22 mouse cellular contexts compared by ENCODE assay signal in genomic region chr19:12575514-12575913, GRCm38 (mm10). TPM values are rescaled to one million over a fixed set of nuclear protein-coding genes. Genes with fewer than 3 reads are reported as not detected.
DNase-seq lines count a peak whose midpoint lies in the region; ATAC-seq and TF ChIP-seq lines count a peak whose summit lies in the region.
"Had no signal": no experiment of that assay in that cellular context is flagged by ENCODE, and none has a peak within 500 bp of the region (broad histone marks: within the 10 kb centered on the region; RNA-seq: fewer than 3 reads in every experiment).

No protein-coding gene starts in this region.

- peak; percentile 25 for DNase-seq in CD4-positive, CD25-positive, alpha-beta regulatory T cell, adult 2 months (ENCODE audit: low read depth, low spot score)
- no peak for DNase-seq in lung, embryonic 14.5 days
- no peak for DNase-seq in lung, adult 18-20 months
- no peak for DNase-seq in right cerebral cortex, adult 18-20 months
- DNase-seq in urinary bladder, postnatal 14 days (ENCODE audit: low spot score), result no peak
- DNase-seq: cerebellum, postnatal 14 days; left cerebral cortex, postnatal 4 days; right cerebral cortex, postnatal 14 days; thymus, adult 2 months had no signal

- H3K36me3 ChIP-seq in lung, embryonic 14.5 days (ENCODE audit: insufficient read depth), result peaks cover 20% of the 10 kb centered on the region
- H3K36me3 ChIP-seq in macrophage (ENCODE audit: inconsistent target), result peaks cover 27% of the 10 kb centered on the region
- H3K36me3 ChIP-seq: hindbrain, embryonic 12.5 days had no signal

- no peak for TF ChIP-seq CTCF in lung, embryonic 14.5 days (IDR thresholded peaks at IDR 0.05; ENCODE audit: low read depth)
- TF ChIP-seq CTCF in embryonic fibroblast, embryonic 13.5 days (IDR thresholded peaks at IDR 0.05; ENCODE audit: borderline replicate concordance, insufficient read depth, low read length), result no peak

- H3K79me2 ChIP-seq in macrophage (ENCODE audit: inconsistent target), result peaks cover 69% of the 10 kb centered on the region

- 90% methylated on average over 2 of the region's 2 CpGs for WGBS in lung, embryonic 14.5 days
- 55% methylated on average over 2 of the region's 2 CpGs for WGBS in macrophage (ENCODE audit: missing documents)

- no peaks in the 10 kb centered on the region for H3K9me3 ChIP-seq in lung, embryonic 14.5 days (ENCODE audit: low read depth, low read length)
- H3K9me3 ChIP-seq: heart, embryonic 13.5 days; hindbrain, embryonic 12.5 days; lung, embryonic 15.5 days had no signal

- H3K4me3 ChIP-seq in lung, embryonic 14.5 days (ENCODE audit: low read depth, low read length), result no peak overlapping the region
- no peak overlapping the region for H3K4me3 ChIP-seq in embryonic fibroblast, embryonic 13.5 days (ENCODE audit: insufficient read depth, low read length)
- peak overlapping the region; percentile 88; the same call in 1 of the 2 replicates for H3K4me3 ChIP-seq in macrophage (ENCODE audit: inconsistent target)
- H3K4me3 ChIP-seq: hindbrain, embryonic 12.5 days; lung, embryonic 15.5 days had no signal

- H3K4me2 ChIP-seq in lung, embryonic 14.5 days, result peak overlapping the region; percentile 23; the same call in 1 of the 2 replicates
- H3K4me2 ChIP-seq: hindbrain, embryonic 12.5 days had no signal

- ATAC-seq in CD4-positive, CD25-positive, alpha-beta regulatory T cell, adult 4 months, result no peak
- ATAC-seq in lung, embryonic 14.5 days (ENCODE audit: insufficient read depth), result no peak
- ATAC-seq: forebrain, embryonic 14.5 days had no signal

- H3K27me3 ChIP-seq in lung, embryonic 14.5 days (ENCODE audit: insufficient read depth, low read length), result no peaks in the 10 kb centered on the region
- H3K27me3 ChIP-seq: heart, embryonic 13.5 days; hindbrain, embryonic 12.5 days; lung, embryonic 15.5 days had no signal

- no peak overlapping the region for H3K27ac ChIP-seq in lung, embryonic 14.5 days (ENCODE audit: low read depth)
- H3K27ac ChIP-seq in embryonic fibroblast, embryonic 13.5 days (ENCODE audit: insufficient read depth, low read length), result peak overlapping the region; percentile 100
- H3K27ac ChIP-seq in macrophage, result peak overlapping the region; percentile 99
- H3K27ac ChIP-seq: heart, embryonic 13.5 days; hindbrain, embryonic 12.5 days; lung, embryonic 15.5 days had no signal

- H3K9ac ChIP-seq in lung, embryonic 14.5 days, result no peak overlapping the region
- H3K9ac ChIP-seq: heart, embryonic 13.5 days; hindbrain, embryonic 12.5 days; lung, embryonic 15.5 days had no signal

- TF ChIP-seq POLR2A in embryonic fibroblast, embryonic 13.5 days (IDR thresholded peaks at IDR 0.05; ENCODE audit: low read depth, low read length), result no peak

- H3K4me1 ChIP-seq in lung, embryonic 14.5 days (ENCODE audit: insufficient read depth), result no peaks in the 10 kb centered on the region
- peaks cover 6% of the 10 kb centered on the region; the same call in 1 of the 2 replicates for H3K4me1 ChIP-seq in embryonic fibroblast, embryonic 13.5 days (ENCODE audit: control insufficient read depth, insufficient read depth, low read length)

RNA-seq across cellular contexts. Expression of gene Gm4952, which starts 24.3 kb away (rescaled TPM):
- polyA plus RNA-seq in CD4-positive, CD25-positive, alpha-beta regulatory T cell, adult 4 months (2017; shearing (Covaris generic)), result not detected
- polyA plus RNA-seq in lung, embryonic 14.5 days (2014; fragmentation: Nextera tagmentation; extraction: Ambion mirVana), result not detected in 2 replicates
- 0.23 TPM in 1 of 2 replicates, not detected in the other for polyA plus RNA-seq in embryonic fibroblast, embryonic 13.5 days (2011; ENCODE audit: insufficient read length, low read depth, missing spikeins)
- under 1 TPM in 1 of 26 experiments, not detected in 25; 0.58 TPM for total RNA-seq in macrophage (2018; cell fraction: chromatin; rRNA removed)
- under 1 TPM in 1 of 26 experiments, not detected in 25; 0.03 TPM for total RNA-seq in macrophage (2018; cell fraction: cytosol; rRNA removed)
- total RNA-seq in macrophage (2018; cell fraction: nucleus; rRNA removed), result 1 to 10 TPM in 1 of 26 experiments, not detected in 25; 1.1 TPM
- polyA plus RNA-seq in macrophage (2018), result not detected in 3 replicates
- total RNA-seq: megakaryocyte-erythroid progenitor cell, adult 5-6 weeks had no signal
- polyA plus RNA-seq: forebrain, embryonic 14.5 days; hindbrain, embryonic 12.5 days; intestine, embryonic 14.5 days; neural tube, embryonic 11.5 days; urinary bladder, adult 2 months had no signal

RNA-seq across cellular contexts. Expression of gene Fam111a, which starts 30.0 kb away (rescaled TPM):
- polyA plus RNA-seq in CD4-positive, CD25-positive, alpha-beta regulatory T cell, adult 4 months (2017; shearing (Covaris generic)), result 10 to 100 TPM; 43.5 to 49.8 TPM
- polyA plus RNA-seq in lung, embryonic 14.5 days (2014; fragmentation: Nextera tagmentation; extraction: Ambion mirVana), result 34.9 and 37.9 TPM in 2 replicates
- 50.9 and 56.0 TPM in 2 replicates for polyA plus RNA-seq in embryonic fibroblast, embryonic 13.5 days (2011; ENCODE audit: insufficient read length, low read depth, missing spikeins)
- 10 to 100 TPM in 25 of 26 experiments, 1 to 10 TPM in 1; 7.4 to 79.6 (median 40.6) TPM for total RNA-seq in macrophage (2018; cell fraction: chromatin; rRNA removed)
- 10 to 100 TPM; 36.0 to 74.7 (median 60.7) TPM for total RNA-seq in macrophage (2018; cell fraction: cytosol; rRNA removed)
- total RNA-seq in macrophage (2018; cell fraction: nucleus; rRNA removed), result 100 to 1,000 TPM in 2 of 26 experiments, 10 to 100 TPM in 24; 26.5 to 166 (median 46.1) TPM
- polyA plus RNA-seq in macrophage (2018), result 55.9 to 176 TPM (median 125 TPM) in 3 replicates

RNA-seq across cellular contexts. Expression of gene Glyat, which starts 57.6 kb away (rescaled TPM):
- under 1 TPM in 1 of 2 experiments, not detected in 1; 0.19 TPM for polyA plus RNA-seq in CD4-positive, CD25-positive, alpha-beta regulatory T cell, adult 4 months (2017; shearing (Covaris generic))
- not detected in 2 replicates for polyA plus RNA-seq in lung, embryonic 14.5 days (2014; fragmentation: Nextera tagmentation; extraction: Ambion mirVana)
- polyA plus RNA-seq in embryonic fibroblast, embryonic 13.5 days (2011; ENCODE audit: insufficient read length, low read depth, missing spikeins), result 0.23 TPM in 1 of 2 replicates, not detected in the other
- total RNA-seq in macrophage (2018; cell fraction: chromatin; rRNA removed), result not detected
- total RNA-seq in macrophage (2018; cell fraction: cytosol; rRNA removed), result not detected
- not detected for total RNA-seq in macrophage (2018; cell fraction: nucleus; rRNA removed)
- not detected in 3 replicates for polyA plus RNA-seq in macrophage (2018)
- total RNA-seq: gastrocnemius, postnatal 4 days; left cerebral cortex, postnatal 4 days; megakaryocyte-erythroid progenitor cell, adult 5-6 weeks; midbrain, postnatal 0 days had no signal
- polyA plus RNA-seq: forebrain, embryonic 14.5 days; hindbrain, embryonic 12.5 days; intestine, embryonic 14.5 days; lung, embryonic 15.5 days; midbrain, postnatal 0 days; neural tube, embryonic 11.5 days; thymus, adult 2 months had no signal
